Mouse (Mus musculus): ENCODE data around the gene Olfr53.
"Not testable (repeated sequence)": the region's sequence is repeated elsewhere in the genome, so short reads cannot be mapped to it uniquely, and the experiment has no call there.

GRCm38 (mm10) chr7:140628670-140629069 is 17.6 kb upstream of the Olfr53 start, which contains the start of gene Olfr61:
- TF ChIP-seq CTCF, EP300 (IDR thresholded peaks at IDR 0.05): not testable (repeated sequence)
